Mouse (Mus musculus): Measurements from ENCODE around the gene Gpatch4.

DNA sequence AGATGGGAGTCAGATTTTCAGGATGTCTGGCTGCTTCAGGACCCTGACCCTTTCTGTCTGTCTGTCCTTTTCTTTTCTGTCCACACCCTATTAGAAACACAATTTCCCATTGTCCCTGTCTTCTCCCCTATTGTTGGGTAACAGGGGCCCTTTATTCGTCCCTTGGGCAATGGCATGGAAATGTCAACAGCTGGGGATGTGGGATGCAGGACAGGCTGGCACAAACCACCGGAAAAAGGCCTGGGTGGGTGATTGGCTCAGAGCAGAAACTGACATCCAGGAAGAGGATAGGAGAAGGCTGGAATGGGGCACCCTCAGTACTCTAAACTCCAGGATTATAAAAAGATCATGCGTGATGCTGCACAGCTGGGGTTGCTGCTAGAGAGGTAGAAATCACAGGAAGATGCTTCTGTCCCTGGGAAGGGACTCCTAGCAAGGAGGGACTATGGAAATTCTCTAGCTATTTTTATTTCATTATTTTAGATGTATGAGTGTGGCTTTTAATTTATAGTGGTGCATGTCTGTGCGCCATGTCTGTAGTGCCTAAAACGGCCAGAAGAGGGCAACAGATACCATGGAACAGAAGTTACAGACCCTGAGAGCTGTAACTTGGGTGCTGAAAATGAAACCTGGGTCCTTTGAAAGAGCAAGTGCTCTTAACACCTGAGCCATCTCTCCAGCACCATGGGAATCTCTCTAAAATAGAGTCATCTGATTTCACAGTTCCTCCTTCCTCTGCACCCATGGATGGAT, 15.3 kb upstream of the Gpatch4 start, which contains the start of gene Hapln2:
- TF ChIP-seq JUND (IDR thresholded peaks at IDR 0.05; ENCODE audit: low read depth, low read length), result no peak
- TF ChIP-seq POLR2AphosphoS2 (IDR thresholded peaks at IDR 0.05; ENCODE audit: low read length), result no peak
- TF ChIP-seq CTCF (IDR thresholded peaks at IDR 0.05 in 2 of 3, conservative IDR thresholded peaks at IDR 0.05 in 1 of 3; ENCODE audit: control insufficient read depth in 1 of 3, insufficient read depth in 1 of 3, low read depth in 2 of 3, low read length in 3 of 3, poor library complexity in 1 of 3, severe bottlenecking in 1 of 3), result peak; percentile 71 to 86 (median 81)
- no peak for TF ChIP-seq ETS1 (IDR thresholded peaks at IDR 0.05; ENCODE audit: low read depth, low read length)
- no peak for TF ChIP-seq GATA1 (IDR thresholded peaks at IDR 0.05; ENCODE audit: low read depth, low read length)
